Mouse (Mus musculus) left cerebral cortex, postnatal 10 days (tissue): ENCODE measurements at regions not wholly inside any gene's neighbourhood (a gene's known extent, or its start where the extent isn't known, plus 50 kb on each side); places are given as distances from the start of the nearest gene placed in this dataset.

Source experiments
- DNase-seq, 2 experiments: peaks; one replicate each; pipeline ENCODE4 v3.0.0; 2021 to 2022; ENCODE audit warnings: low spot score in 2 of 2, mixed read lengths in 1 of 2; ENCODE audit errors: extremely low spot score in 1 of 2
- intact Hi-C: fragments of 180-260 bp; cut with DNase I; formaldehyde crosslinking; loops from one replicate; pipeline ENCODE4 v1.15.1; 2025

DNA sequence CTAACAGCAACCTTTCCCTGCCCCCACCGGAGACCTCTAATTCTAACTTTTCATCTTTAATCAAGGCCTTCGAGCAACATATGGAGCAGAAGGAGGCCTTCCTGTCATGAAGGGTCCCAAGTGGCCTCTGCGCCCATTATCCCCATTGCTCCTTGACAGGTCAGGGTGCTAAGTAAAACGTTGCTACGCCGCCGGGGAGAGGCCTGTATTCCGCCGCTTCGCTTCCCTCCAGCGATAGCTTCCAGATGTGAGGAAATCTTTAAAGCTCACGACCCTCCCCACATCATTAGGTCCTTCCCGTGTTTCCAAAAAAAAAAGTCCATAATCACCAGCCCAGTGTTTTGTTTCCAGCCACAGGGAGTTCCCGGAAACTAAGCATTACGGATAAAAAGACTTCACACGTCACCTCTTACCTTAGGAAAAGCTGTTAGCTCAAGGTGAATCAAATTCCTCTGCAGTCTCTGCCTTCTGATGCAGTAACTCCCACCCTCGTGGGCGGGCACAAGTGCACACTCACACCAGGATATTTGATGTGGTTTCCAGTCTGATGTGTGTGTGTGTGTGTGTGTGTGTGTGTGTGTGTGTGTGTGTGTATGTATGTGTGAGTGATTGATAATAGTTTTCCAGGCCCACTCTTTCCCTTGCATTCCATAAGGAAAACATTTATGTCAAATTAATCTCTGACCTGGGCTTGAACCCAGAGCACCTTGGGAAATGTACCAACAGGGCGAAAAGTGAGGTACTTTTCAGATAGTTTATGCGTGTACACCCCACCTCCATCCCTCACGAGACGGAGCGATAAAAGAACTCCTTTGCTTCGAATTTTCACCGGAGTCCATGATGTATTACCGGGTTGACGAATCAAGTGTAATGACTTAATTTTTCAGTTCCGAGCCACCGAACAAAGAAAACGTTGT is 107.5 kb downstream of the Gm45692 start:
- DNase-seq: no peak
- intact Hi-C loops: no loop called here

DNA sequence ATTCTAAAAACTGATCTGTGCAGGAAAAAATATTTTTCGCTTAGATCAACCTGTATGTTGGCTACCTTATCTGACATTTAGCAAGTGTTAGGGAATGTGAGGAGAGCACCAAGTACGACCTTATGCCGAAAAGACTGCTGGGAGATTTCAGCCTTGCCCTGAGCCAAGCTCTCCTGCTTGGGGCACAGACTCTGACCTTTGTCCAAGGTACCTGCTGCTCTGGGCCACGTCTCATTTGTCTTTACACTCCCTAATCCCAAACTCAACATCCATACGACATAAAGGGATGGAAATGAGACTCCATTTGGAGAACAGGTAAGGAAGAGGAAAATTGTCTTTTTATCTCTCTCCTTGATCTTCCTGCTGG is 108.2 kb downstream of the Gm45692 start:
- DNase-seq: no peak
- intact Hi-C loops: no loop called here

DNA sequence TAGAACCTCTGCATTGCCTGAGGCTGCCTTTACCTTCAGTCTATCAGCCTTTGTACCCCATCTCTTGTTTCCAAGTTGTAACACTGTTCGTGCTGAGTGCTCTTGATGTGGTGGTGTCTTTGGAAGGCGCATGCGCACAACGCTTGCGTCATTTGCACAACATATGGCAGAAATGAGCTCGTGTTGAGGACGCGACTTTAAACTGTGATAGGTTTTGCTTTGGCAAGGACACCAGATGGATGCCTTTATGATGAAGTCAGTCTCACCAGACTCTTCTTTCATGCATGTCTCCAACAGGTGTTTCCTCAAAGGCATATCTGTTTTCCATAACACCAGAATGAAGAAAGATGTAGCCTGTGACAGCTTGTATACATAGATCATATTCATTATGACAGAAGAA is 110.2 kb downstream of the Gm45692 start:
- DNase-seq: no peak
- intact Hi-C loops: no loop called here

DNA sequence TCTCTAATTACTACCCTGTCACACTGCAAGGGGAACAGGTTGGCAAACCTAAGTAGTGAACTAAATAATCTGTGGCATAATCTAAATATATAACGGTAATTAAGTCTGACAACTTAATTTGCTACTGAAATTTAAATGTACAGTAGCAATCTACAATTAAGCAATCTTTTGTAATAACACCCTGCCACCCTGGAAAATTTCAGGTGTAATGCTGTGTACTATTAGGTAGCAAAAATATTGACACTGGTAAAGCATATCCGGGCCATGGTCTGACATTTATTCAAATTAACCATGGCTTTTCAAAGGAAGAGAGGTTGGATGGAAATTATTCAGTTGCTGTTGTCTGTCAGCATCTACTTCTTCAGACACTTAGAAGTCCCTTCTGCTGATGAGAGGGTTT is 119.7 kb downstream of the Gm45692 start:
- intact Hi-C loops: no loop called here
- no peak for DNase-seq

DNA sequence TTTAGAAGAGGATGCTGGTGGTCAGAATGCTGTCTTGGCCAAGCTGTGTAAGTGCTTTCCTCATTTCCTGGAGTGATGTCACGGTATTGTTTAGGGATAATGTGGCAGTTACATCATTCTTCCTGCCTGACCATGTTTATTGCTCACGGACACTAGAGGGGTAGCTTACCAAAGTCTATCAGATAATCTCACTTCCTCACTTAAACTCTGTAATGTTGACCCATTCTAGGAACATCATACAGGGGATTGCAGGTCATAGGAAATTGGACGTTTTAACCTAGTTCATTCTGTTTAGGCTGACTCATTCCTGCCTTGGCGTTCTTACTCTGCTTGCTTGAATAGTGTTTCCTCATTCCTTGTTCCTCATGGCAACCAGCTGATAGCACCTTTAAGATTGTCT is 120.3 kb downstream of the Gm45692 start:
- no peak for DNase-seq
- intact Hi-C loops: no loop called here

DNA sequence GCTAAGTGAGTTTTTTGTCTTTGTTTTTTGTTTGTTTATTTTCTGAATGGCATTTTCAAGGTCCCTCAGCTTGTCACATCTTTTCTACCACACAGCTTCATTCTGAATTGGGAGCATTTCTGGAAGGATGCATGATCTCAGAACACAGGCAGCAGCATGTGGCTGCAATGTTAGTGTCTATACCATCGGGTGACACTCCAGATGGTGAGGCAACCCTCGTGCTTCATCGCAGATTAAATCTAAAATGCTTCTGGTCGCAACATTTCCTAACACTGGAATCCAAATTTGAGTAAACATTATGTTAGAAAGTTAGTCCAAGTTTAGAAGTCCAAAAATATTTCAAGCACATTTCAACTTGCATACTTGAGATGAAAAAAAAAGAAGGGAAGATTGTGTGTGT is 124.4 kb downstream of the Gm45692 start:
- intact Hi-C loops: no loop called here

DNA sequence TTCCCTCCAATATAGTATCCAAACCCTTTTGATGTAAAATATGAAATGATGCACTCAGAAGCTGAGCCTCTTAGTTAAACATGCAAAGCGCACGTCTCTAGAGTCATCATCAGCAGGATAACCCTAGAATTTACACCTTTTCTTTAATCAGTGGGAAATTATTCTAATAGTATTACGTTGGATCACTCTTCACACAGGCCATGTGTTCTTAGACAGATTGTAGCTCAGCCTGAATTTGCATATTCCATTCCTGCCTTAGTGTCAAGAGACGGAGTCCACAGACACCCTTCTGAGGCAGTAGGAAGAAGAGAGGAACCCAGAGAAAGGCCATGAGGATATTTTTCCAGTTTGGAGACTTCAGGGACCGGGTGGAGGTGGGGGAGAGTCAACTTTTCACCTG is 125.0 kb downstream of the Gm45692 start:
- DNase-seq: no peak
- intact Hi-C loops: no loop called here

More for the DNA sequence above, 124.4 kb downstream of the Gm45692 start:
- peak in 1 of 2 experiments; percentile 36 for DNase-seq

DNA sequence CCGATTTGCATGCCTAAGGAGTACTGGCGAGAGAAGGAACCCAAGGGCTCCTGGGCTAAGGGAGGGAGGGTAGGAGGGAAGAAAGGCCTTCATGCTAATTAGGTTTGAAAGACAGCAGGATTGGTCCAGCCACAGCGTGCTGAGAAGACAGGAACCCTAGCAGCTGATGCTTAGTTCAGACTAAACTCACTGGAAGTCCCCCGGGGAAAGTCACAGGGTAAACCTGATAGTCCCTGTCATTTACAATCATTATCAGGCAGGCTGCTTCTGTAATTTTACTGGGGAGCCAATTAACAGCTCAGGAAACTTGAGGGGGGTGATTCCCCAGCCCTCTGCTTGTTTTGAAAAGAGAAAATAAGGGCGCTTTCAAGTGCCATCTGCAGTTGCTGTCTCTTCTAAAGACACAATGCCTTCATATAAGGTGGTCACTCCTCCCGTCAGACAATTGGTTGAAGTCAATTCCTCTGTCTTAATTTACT is 135.9 kb downstream of the Gm45692 start:
- intact Hi-C loops: no loop called here
- no peak for DNase-seq

DNA sequence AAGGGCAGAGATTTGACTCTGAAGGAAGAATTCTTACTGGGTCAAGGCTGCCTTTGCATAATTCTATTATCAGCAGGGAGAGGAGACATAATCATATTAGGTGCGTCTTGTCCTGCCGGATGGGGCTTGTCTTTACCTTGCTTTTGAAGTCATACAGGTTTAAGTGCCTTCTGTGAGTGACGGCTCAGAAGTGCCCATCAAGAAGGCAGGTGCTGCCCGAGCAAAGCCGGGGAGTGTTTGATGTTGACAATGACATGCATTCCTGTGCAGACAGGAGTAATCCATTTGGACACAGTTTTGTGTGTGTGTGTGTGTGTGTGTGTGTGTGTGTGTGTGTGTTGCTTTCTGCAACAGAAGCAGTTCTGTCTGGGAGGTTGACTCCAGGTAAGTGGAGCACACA is 141.0 kb downstream of the Gm45692 start:
- no peak for DNase-seq
- intact Hi-C loops: no loop called here

DNA sequence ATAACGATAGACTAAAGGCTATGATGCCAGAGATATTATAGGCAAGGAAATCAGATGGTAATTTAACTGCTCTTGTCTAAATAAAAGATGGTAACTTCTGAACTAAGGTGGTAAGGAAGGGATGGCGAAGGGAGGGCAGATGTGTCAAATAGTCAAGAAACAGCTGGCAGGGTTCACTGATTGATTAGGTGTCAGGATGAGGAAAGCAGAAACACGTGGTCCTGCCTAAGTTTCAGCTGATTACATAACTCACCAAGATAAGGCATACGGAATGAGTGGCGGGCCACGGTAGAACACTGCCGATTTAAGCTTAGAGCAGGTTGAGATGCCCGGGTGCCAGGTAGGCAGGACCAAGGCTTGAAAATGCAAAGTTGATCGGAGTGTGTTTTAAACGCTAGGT is 143.2 kb downstream of the Gm45692 start:
- intact Hi-C loops: no loop called here
- DNase-seq: no peak

DNA sequence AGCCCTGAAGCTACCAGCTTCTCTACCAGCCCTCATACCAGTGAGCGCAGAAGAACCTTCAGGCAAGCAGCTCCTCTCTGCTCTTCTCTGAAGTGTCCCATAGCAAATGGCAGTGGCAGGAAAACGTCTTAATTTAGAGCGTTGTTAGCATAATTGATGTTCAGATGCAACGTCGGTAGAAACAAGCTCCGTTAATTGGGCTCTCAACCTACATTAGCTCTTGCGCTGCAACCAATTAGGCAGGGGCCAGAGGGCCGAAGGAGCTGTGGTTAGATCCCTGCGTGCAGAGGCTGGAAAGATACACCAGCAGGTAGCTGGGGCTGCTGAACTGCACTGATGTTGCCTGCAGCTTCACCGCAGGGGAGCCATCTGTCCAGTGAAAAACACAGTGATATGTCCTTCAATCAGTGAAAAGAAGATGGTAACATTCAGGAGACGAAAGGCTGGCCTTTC is 145.6 kb downstream of the Gm45692 start:
- intact Hi-C loops: no loop called here
- DNase-seq: no peak

DNA sequence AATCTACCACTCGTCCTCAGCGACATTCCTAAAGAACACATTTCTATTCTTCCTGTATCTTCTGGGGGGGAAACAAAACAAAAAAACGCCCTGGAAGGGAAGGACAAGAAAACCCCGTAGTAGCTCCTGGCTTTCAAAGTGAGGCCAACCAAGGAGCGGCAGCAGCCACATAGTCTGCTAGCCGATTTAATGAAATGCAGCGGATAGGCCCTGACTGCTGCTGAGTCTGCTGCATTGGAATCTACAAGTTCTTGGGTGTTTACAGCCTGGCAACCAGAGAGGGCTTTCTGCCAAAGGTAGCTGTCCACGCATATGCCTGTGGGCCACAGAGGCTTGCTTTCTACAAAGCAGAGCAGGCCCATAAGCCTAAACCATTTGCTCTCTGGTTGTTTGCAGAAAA is 146.0 kb downstream of the Gm45692 start:
- no peak for DNase-seq
- intact Hi-C loops: no loop called here

DNA sequence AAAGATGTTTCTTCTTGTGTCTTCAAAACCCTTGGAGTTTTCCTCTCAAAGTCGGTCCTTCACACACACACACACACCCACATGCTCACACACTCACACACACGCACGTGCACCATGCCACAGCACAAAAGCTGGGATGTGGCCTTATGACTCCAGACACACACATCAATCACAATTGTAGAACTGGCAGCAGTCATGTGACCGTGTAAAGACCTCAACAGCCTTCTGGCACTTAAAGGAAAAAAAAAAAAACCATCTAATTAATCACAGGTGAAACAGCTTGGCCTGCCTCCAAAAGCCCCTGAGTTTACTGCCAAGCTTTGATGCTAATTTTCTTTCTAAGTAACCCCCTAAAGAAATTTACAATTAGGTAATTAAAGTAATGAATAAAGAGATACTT is 147.1 kb downstream of the Gm45692 start:
- DNase-seq: no peak

DNA sequence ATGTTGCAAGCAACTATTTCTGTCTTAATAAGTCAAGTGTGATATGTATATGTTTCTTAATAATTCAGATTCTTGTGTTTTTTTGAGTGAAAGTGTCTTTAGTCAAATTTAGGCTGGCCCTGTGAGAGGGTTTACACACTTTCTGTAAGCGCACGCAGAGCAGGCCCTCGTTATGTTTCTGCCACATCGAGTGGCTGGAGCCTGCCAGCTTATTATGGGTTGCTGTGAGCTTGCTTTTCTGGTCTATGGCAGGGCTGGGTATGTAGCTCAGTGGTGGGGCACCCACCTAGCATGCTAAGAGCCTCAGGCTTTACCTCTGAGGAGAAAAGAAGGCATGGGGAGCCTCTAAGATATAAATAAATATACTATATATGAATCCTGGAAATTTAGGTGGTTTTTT is 148.2 kb downstream of the Gm45692 start:
- DNase-seq: no peak
- intact Hi-C loops: no loop called here

More for the DNA sequence above, 147.1 kb downstream of the Gm45692 start:
- intact Hi-C loops: no loop called here

DNA sequence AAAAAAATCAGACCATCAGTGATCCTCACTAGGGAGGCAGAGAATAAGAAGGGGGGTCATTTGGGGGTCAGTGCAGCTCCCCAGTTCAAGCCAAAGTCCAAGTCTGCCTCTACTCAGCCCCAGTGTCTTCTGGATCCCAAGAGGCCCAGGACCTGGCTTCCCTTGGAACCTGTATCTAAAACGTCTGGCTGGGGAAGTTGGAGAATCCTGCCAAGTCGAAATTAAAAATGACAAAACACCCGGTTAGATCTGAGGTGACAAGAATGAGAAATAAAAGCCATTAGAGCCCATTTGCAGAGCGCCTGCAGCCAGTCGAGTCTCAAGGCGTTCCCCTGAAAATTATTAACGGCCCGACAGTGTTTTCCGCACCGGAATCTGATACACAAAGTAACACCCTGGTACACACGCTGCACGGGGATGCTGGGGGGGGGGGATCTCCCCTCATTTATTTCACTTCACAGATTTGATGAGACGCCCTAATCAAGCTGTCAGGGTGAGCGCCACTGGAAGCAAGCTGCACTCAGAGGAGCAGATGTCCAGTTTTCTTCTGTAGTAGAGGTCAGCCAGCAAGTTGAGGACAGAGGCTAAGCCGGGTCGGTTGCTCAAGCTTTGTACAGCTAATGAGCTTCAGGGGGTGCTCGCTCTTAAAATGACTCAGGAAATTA is 149.5 kb downstream of the Gm45692 start:
- DNase-seq: no peak
- intact Hi-C loops: no loop called here

DNA sequence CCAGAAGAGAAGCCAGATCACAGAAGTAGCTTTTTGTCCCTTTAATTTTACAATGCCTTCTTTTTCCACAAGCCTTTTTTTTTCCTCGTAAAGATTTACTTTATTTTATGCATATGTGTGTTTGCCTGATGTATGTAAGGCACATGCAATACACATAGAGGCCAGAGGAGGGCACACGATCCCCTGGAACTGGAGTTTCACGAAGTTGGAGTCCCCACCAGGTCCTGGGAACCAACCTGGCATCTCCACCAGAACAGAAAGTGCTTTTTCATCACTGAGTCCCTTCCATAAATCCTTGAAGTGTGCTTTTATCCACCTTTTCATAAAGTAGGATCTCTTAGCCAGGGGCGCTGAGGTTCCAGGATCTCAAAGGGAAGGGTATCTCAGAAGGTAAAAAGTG is 152.8 kb downstream of the Gm45692 start:
- intact Hi-C loops: no loop called here
- no peak for DNase-seq

DNA sequence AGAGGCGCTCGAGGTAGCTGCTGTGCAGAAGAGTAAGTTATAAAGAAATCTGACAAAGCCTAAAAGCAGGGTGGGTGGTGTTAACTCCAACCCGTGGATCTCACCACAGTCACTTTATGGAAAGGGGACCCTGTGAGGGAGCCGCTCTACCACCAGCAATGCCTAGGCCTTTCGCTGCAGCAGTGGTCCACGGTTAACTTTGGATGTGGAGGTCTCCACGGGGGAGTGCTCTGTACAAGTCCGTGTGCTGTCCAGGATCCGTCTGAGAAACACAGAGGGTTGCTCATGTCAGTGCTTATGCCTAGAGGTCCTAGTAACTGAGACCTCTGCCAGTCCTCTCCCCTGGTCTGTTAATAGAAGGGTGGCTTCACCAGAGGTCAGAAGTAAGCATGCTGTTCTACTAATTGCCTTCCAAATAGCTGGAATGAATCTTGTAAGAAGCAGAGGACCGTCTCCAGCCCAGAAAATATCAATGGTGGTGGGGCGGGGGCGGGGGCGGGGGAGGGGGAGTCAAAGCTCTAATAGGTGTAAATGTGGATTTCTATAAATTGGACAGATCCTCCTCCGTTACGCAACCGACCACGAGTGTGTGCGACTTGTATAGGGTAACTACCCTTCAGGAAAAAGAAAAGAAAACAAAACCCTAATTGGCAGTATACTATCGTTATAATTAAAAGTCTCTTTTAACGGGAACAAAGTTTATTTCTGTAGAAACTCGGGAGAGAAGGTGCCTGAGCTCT is 153.5 kb downstream of the Gm45692 start:
- DNase-seq: no peak
- intact Hi-C loops: no loop called here

DNA sequence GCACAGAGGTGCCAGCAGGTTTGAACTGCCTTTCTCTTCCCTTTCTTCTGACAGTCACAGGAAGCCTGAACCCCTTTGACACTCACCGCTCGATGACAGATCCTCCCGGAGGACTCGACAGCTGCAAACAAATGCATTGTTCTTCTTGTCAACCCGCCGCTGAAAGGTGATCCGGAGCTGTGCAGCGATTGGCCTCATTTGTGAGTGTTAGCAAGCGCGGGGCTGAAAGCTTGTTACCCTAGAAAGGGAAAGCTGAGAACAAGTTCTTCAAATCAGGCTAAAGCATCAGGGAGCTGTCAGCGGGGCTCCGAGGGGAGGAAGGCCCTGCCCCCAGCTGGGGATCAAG is 154.1 kb downstream of the Gm45692 start:
- intact Hi-C loops: no loop called here
- no peak for DNase-seq

DNA sequence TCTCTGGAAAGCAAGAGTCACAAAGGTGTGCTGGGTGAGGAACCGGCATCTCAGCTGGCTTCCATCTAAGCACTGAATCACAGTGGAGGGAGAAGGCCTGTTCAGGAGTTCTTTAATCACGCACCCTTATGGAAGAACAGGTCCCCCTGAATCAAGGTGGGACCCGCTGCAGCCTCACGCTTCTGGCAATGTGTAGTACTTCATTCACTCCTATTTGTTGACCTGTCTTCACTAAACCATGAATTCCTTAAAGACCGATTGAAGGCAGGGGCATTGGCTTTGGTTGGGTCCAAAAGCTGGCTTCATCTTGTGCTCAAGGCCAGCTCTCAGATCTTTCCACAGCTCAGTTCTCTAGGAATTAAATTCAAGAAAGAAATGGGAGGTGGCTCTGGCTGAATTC is 154.5 kb downstream of the Gm45692 start:
- intact Hi-C loops: no loop called here
- DNase-seq: no peak

DNA sequence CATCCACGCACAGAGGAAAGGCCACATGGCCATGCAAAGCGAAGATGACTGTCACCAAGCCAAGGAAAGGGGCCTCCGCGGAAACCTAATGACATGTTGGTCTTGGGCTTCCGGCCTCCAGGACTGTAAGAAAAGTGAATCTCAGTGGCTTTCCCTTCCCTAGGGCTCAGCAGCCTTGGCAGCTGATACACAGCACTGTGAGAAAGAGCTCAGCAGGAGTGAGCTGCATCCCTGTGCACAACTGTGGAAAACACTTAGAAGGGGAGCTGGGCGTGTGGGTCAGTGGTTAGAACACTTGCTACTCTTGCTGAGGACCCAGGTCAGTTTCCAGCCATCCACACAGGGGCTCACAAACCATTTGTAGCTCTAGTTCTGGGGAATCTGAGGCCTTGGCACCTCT is 155.1 kb downstream of the Gm45692 start:
- intact Hi-C loops: no loop called here
- DNase-seq: no peak
